25 mouse cellular contexts compared by ENCODE assay signal in genomic region chr8:86406196-86406595, GRCm38 (mm10).
DNase-seq lines count a peak whose midpoint lies in the region; ATAC-seq and TF ChIP-seq lines count a peak whose summit lies in the region.
"Had no signal": no experiment of that assay in that cellular context is flagged by ENCODE, and none has a peak within 500 bp of the region (broad histone marks: within the 10 kb centered on the region; RNA-seq: fewer than 3 reads in every experiment).

No protein-coding gene starts in this region.

- DNase-seq in heart, adult 11 months, result peak; percentile 4
- DNase-seq in heart, adult 2 months, result no peak
- peak; percentile 17 for DNase-seq in 416B (ENCODE audit: low read depth)
- DNase-seq in cerebellum, adult 11-12 months, result peak; percentile 83
- DNase-seq in cerebellum, adult 9-11 months, result peak; percentile 86
- DNase-seq in kidney, postnatal 25 days, result no peak
- DNase-seq in lung, adult 2 months, result no peak
- DNase-seq: adrenal gland, postnatal 25 days; gastrocnemius, adult 2 months; gastrocnemius, postnatal 36 days; heart, postnatal 14 days; kidney, adult 8-10 months; kidney, postnatal 10 days; layer of hippocampus, adult 9-11 months; lung, postnatal 36 days; right cerebral cortex, postnatal 4 days; thymus, postnatal 4 days had no signal

- H3K27ac ChIP-seq in heart, adult 2 months, result no peak overlapping the region
- no peak overlapping the region for H3K27ac ChIP-seq in kidney, embryonic 16.5 days (ENCODE audit: low read length)
- H3K27ac ChIP-seq: forebrain, embryonic 13.5 days; gastrocnemius, adult 2 months; hindbrain, embryonic 10.5 days; limb, embryonic 13.5 days; midbrain, embryonic 12.5 days had no signal

- TF ChIP-seq CTCF in heart, adult 2 months (IDR thresholded peaks at IDR 0.05), result no peak
- no peak for TF ChIP-seq CTCF in lung, adult 2 months (IDR thresholded peaks at IDR 0.05; ENCODE audit: insufficient read depth, low read length)

- no peak overlapping the region for H3K9ac ChIP-seq in heart, adult 2 months (ENCODE audit: low read depth, low read length)
- no peak overlapping the region for H3K9ac ChIP-seq in kidney, embryonic 16.5 days (replicated peaks; ENCODE audit: low read length)
- H3K9ac ChIP-seq: forebrain, embryonic 13.5 days; limb, embryonic 13.5 days; midbrain, embryonic 12.5 days had no signal

- no peaks in the 10 kb centered on the region for H3K27me3 ChIP-seq in heart, adult 2 months (ENCODE audit: control insufficient read depth, insufficient read depth, low read length)
- H3K27me3 ChIP-seq in kidney, embryonic 16.5 days (ENCODE audit: insufficient read depth, low read length), result no peaks in the 10 kb centered on the region
- H3K27me3 ChIP-seq: forebrain, embryonic 13.5 days; limb, embryonic 13.5 days; midbrain, embryonic 12.5 days had no signal

- H3K9me3 ChIP-seq in kidney, embryonic 16.5 days (ENCODE audit: low read length), result no peaks in the 10 kb centered on the region
- H3K9me3 ChIP-seq: forebrain, embryonic 13.5 days; hindbrain, embryonic 10.5 days; limb, embryonic 13.5 days; midbrain, embryonic 12.5 days had no signal

- no peak for TF ChIP-seq EP300 in heart, adult 2 months (IDR thresholded peaks at IDR 0.05; ENCODE audit: insufficient read depth, low read depth, low read length)

- intact Hi-C loops in heart, adult 2 months (cut with DNase I), result no loop called here

- ATAC-seq in kidney, embryonic 16.5 days (ENCODE audit: low FRiP score, low TSS enrichment), result no peak
- ATAC-seq: CD4-positive, CD25-positive, alpha-beta regulatory T cell, adult 4 months; forebrain, embryonic 13.5 days; intestine, embryonic 16.5 days had no signal

- no peaks in the 10 kb centered on the region for H3K79me2 ChIP-seq in heart, adult 2 months (replicated peaks; ENCODE audit: control insufficient read depth, insufficient read depth, low read length)

- H3K4me3 ChIP-seq in heart, adult 2 months, result no peak overlapping the region
- H3K4me3 ChIP-seq in kidney, embryonic 16.5 days (ENCODE audit: low read length), result no peak overlapping the region
- no peak overlapping the region for H3K4me3 ChIP-seq in lung, adult 2 months (replicated peaks; ENCODE audit: extremely low read depth, low read depth, low read length)
- H3K4me3 ChIP-seq: forebrain, embryonic 13.5 days; gastrocnemius, adult 2 months; hindbrain, embryonic 10.5 days; limb, embryonic 13.5 days; midbrain, embryonic 12.5 days had no signal

- no peaks in the 10 kb centered on the region for H3K36me3 ChIP-seq in heart, adult 2 months (ENCODE audit: control insufficient read depth, insufficient read depth, low read length)
- H3K36me3 ChIP-seq in kidney, embryonic 16.5 days (ENCODE audit: insufficient read depth, low read length), result no peaks in the 10 kb centered on the region
- H3K36me3 ChIP-seq: hindbrain, embryonic 10.5 days; limb, embryonic 13.5 days; midbrain, embryonic 12.5 days had no signal

- no peak for TF ChIP-seq POLR2A in heart, adult 2 months (IDR thresholded peaks at IDR 0.05; ENCODE audit: insufficient read depth, low read depth, low read length)
- no peak for TF ChIP-seq POLR2A in lung, adult 2 months (IDR thresholded peaks at IDR 0.05; ENCODE audit: borderline replicate concordance, extremely low read depth, low read depth, low read length)

- no peak overlapping the region for H3K4me2 ChIP-seq in kidney, embryonic 16.5 days (replicated peaks; ENCODE audit: low read depth, low read length)
- H3K4me2 ChIP-seq: forebrain, embryonic 13.5 days; limb, embryonic 13.5 days; liver, embryonic 11.5 days; midbrain, embryonic 12.5 days had no signal

- no peaks in the 10 kb centered on the region for H3K4me1 ChIP-seq in heart, adult 2 months (ENCODE audit: control insufficient read depth, insufficient read depth, low read length)
- H3K4me1 ChIP-seq in kidney, embryonic 16.5 days (ENCODE audit: insufficient read depth, low read length), result no peaks in the 10 kb centered on the region
- no peaks in the 10 kb centered on the region for H3K4me1 ChIP-seq in lung, adult 2 months (ENCODE audit: control insufficient read depth, insufficient read depth, low read length)
- H3K4me1 ChIP-seq: hindbrain, embryonic 10.5 days; midbrain, embryonic 12.5 days had no signal

- WGBS in heart, adult 2 months, result 45% methylated on average over 3 of the region's 3 CpGs
- whole genome bisulfite sequencing in kidney, embryonic 16.5 days, result 58% methylated on average over 3 of the region's 3 CpGs
- WGBS in lung, adult 2 months, result 42% methylated on average over 3 of the region's 3 CpGs

Comparison
In these comparisons a context has a peak if more than half of its experiments do, and no peak if none do; other contexts are left out.
1. DNase-seq: peak in heart, adult 11 months (single experiment), 416B (single experiment), cerebellum, adult 11-12 months (single experiment) and cerebellum, adult 9-11 months (single experiment); none in heart, adult 2 months (0 of 2), kidney, postnatal 25 days (0 of 2) and lung, adult 2 months (single experiment).